Mouse (Mus musculus) liver, postnatal 0 days (tissue): ENCODE results near the gene Srsf1. TPM values are rescaled to one million over a fixed set of nuclear protein-coding genes. Genes with fewer than 3 reads are reported as not detected.

Experiments
- ATAC-seq: fragments of 200-750 bp; cut with Nextera tagmentation; 2 replicates; pipeline ENCODE4 v1.8.0; 2017; ENCODE audit warnings: mild to moderate bottlenecking, moderate library complexity
- DNase-seq: peaks from one replicate; pipeline ENCODE4 v3.0.0-alpha.2; 2016
- H3K27ac ChIP-seq: fragments of 300-500 bp; sonication (generic); 2 replicates; pipeline ENCODE4 v1.5.1; 2014; ENCODE audit warnings: antibody characterized with exemption, moderate library complexity, mild to moderate bottlenecking, low read depth
- H3K27me3 ChIP-seq: fragments of 300-500 bp; sonication (generic); 2 replicates; pipeline ENCODE4 v1.6.1; 2014; ENCODE audit warnings: low read length, control low read depth, mixed read lengths; ENCODE audit not compliant: insufficient read depth
- H3K36me3 ChIP-seq: fragments of 300-500 bp; sonication (generic); replicated peaks from 2 replicates; pipeline ENCODE4 v1.6.1; 2014; ENCODE audit warnings: mild to moderate bottlenecking, control low read depth, low read length, moderate library complexity, mixed read lengths; ENCODE audit not compliant: insufficient read depth
- H3K4me1 ChIP-seq: fragments of 300-500 bp; sonication (generic); 2 replicates; pipeline ENCODE4 v1.6.1; 2014; ENCODE audit warnings: antibody characterized with exemption, mild to moderate bottlenecking, control low read depth; ENCODE audit not compliant: insufficient read depth
- H3K4me2 ChIP-seq: fragments of 300-500 bp; sonication (generic); 2 replicates; pipeline ENCODE4 v1.6.1; 2014; ENCODE audit warnings: low read depth, mild to moderate bottlenecking, low read length, moderate library complexity, mixed read lengths
- H3K4me3 ChIP-seq: fragments of 300-500 bp; sonication (generic); 2 replicates; pipeline ENCODE4 v1.5.1; 2014; ENCODE audit warnings: low read depth, low read length
- H3K9ac ChIP-seq: fragments of 300-500 bp; sonication (generic); replicated peaks from 2 replicates; pipeline ENCODE4 v1.6.1; 2014; ENCODE audit warnings: mild to moderate bottlenecking, moderate library complexity
- H3K9me3 ChIP-seq: fragments of 300-500 bp; sonication (generic); 2 replicates; pipeline ENCODE4 v1.6.1; 2016; ENCODE audit warnings: mild to moderate bottlenecking, control low read depth, low read length, mixed read lengths
- CTCF ChIP-seq: sonication (generic); IDR thresholded peaks from 2 replicates; pipeline ENCODE4 v1.5.1; 2016; ENCODE audit warnings: antibody characterized with exemption, low read depth
- EP300 ChIP-seq: IDR thresholded peaks from 2 replicates; pipeline ENCODE4 v1.6.1; 2016; ENCODE audit warnings: antibody characterized with exemption, low read depth, mild to moderate bottlenecking
- WGBS: fragments of 180-500 bp; shearing (Covaris S2); extraction: QIAGEN DNeasy Blood & Tissue Kit; methylation state at CpG from one replicate; pipeline ENCODE4 v1.1.7; 2014; ENCODE audit not compliant: insufficient replicate concordance; 5-methylcytosine and 5-hydroxymethylcytosine counted together
- polyA plus RNA-seq: library from polyadenylated mRNA; unstranded; fragments of >200 nt; fragmentation: Nextera tagmentation; extraction: Ambion mirVana; gene quantifications from 2 replicates; pipeline ENCODE4 v1.2.1, GENCODE M21; 2015

The Srsf1 gene
- polyA plus RNA-seq, 1 experiment from 2014 or later: 58.6 TPM

DNA sequence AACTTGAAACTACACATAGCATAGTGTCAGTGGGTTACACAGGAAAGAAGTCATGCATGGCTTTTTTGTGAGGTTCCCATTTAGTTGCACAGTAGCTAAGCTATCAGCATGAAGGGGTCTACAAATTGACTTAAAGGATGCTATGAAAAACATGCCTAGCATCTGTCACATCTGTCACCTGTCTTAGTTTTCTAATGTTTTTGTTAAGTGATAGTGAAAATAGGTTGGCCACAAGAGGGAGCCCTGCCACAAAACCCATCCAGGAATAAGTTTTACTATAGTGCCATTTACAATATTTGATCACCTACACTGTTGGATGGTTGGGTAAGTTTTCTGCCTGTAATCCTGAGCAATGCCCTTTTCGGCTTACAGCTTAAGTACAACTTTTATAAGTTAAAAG, 7.4 kb downstream of the Srsf1 start:
- Histone ChIP-seq H3K4me2 (no peak overlapping the region), H3K4me3 (no peak overlapping the region), H3K27me3 (no peaks in the 10 kb centered on the region), H3K9ac (no peak overlapping the region), H3K4me1 (peaks cover 8% of the 10 kb centered on the region), H3K36me3 (peaks cover 27% of the 10 kb centered on the region), H3K27ac (no peak overlapping the region), H3K9me3 (no peaks in the 10 kb centered on the region)
- WGBS: 57% methylated on average over 1 of the region's 1 CpGs
- TF ChIP-seq EP300 (no peak), CTCF (peak; percentile 79)
- DNase-seq (peak; percentile 56), ATAC-seq (no peak)

DNA sequence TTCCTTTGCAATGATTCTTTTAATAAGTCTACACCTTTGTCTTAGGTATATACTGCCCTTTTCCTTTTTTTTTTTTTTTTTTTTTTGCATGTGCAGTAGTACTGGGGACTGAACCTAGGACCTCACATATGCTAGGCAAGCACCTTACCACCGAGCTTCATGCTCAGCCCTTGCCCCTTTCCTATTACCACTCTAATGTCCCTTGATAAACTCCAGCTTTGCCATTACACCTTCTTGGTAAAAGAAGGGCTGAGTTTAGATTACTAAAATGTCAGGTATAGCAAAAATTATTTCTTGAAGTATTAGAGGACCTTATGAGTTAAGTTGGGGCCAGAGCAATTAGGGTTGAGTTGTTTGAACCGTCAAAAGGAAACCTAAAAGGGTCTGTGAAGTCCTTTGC, 8.6 kb downstream of the Srsf1 start:
- TF ChIP-seq CTCF (no peak), EP300 (no peak)
- H3K27ac ChIP-seq: no peak overlapping the region
- peaks cover 16% of the 10 kb centered on the region for H3K36me3 ChIP-seq
- no peak overlapping the region for H3K9ac ChIP-seq
- no peaks in the 10 kb centered on the region for H3K27me3 ChIP-seq
- no peak overlapping the region for H3K4me3 ChIP-seq
- DNase-seq: no peak
- ATAC-seq: no peak
- H3K4me2 ChIP-seq: no peak overlapping the region
- 81% methylated on average over 2 of the region's 2 CpGs for WGBS
- H3K4me1 ChIP-seq: 0 out of 2 replicates have a peak, but pooled peaks cover 1% of the 10 kb centered on the region
- H3K9me3 ChIP-seq: no peaks in the 10 kb centered on the region

DNA sequence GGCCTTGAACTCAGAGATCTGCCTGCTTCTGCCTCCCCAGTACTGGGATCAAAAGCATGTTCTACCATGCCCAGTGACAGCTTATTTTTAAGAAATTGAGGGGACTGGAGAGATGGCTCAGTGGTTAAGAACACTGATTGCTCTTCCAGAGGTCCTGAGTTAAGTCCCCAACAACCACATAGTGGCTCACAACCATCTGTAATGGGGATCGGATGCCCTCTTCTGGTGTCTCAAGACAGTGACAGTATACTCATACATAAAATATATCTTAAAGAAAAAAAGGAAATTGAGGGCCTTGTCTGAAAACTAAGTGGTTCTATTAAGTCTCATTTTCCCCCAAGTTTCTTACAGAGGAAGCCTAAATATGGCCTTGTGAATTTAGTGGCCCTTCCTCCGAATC, 10.6 kb downstream of the Srsf1 start:
- Histone ChIP-seq H3K9me3 (no peaks in the 10 kb centered on the region), H3K27me3 (no peaks in the 10 kb centered on the region), H3K9ac (no peak overlapping the region), H3K4me1 (no peaks in the 10 kb centered on the region), H3K4me2 (no peak overlapping the region), H3K4me3 (no peak overlapping the region), H3K36me3 (peaks cover 5% of the 10 kb centered on the region), H3K27ac (no peak overlapping the region)
- DNase-seq (no peak), ATAC-seq (no peak)
- peak; percentile 19; the same call in 1 of the 2 replicates for TF ChIP-seq CTCF
- TF ChIP-seq EP300: no peak
- 72% methylated on average over 2 of the region's 2 CpGs for WGBS

DNA sequence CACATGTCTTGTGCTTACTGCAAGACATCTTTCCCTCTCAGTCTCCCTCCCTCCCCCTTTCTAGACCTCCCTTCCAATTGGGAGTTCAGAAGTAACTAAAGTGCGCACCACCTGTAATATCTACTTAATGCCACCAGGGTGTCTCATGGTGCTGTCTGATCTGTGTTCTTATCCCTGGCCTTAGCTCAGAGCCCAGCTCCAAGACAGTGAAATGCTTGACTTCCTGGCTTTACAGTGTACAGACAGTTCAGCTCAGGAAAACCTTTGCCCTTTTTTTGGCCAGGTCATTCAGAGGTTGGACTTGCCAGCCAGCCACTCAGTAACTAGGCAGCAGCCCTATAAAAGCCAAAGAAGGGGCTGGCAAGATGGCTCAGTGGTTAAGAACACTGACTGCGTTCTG, 12.0 kb downstream of the Srsf1 start:
- 46% methylated on average over 2 of the region's 2 CpGs for WGBS
- Histone ChIP-seq H3K4me1 (no peaks in the 10 kb centered on the region), H3K9me3 (no peaks in the 10 kb centered on the region), H3K9ac (no peak overlapping the region), H3K27ac (no peak overlapping the region), H3K36me3 (no peaks in the 10 kb centered on the region; the same call in 1 of the 2 replicates), H3K4me2 (no peak overlapping the region), H3K27me3 (no peaks in the 10 kb centered on the region), H3K4me3 (no peak overlapping the region)
- TF ChIP-seq CTCF (peak; percentile 88), EP300 (no peak)
- peak; percentile 72 for ATAC-seq
- DNase-seq: no peak

DNA sequence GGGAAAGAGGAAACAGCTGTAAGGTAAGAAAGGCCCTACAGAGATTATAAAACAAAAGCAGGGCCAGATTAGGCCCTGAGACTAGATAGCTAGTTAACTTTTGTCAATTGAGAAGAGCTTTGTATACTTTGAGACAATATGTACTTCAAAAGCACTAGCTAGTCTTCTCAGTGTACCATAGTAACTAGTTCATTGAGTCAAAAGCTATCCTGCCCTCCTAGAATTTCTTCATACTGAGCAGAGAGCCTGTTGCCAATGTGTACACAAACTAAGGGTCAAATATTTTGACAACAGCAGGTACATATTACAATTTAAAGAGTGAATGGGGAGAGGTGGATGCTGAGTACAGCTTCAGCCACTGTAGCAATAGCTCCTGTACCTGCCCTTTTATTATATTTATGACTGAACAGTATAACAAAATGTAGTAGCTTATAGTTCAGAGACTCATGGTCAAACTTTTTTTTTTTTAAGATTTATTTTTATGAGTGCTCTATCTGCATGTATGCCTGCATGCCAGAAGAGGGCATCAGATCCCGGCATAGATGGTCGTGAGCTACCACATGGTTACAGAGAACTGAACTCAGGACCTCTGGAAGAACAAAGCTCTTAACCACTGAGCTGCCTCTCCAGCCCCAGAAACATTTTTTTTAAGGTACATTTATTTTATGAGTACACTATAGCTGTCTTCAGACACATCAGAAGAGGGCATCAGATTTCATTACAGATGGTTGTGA, 14.9 kb downstream of the Srsf1 start:
- Histone ChIP-seq H3K27ac (no peak overlapping the region), H3K9ac (no peak overlapping the region), H3K4me1 (no peaks in the 10 kb centered on the region; the same call in 1 of the 2 replicates), H3K36me3 (no peaks in the 10 kb centered on the region), H3K27me3 (no peaks in the 10 kb centered on the region), H3K4me2 (no peak overlapping the region), H3K9me3 (no peaks in the 10 kb centered on the region), H3K4me3 (no peak overlapping the region)
- no peak for DNase-seq
- TF ChIP-seq CTCF (peak; percentile 41), EP300 (no peak)
- WGBS: 59% methylated on average over 2 of the region's 2 CpGs
- peak; percentile 70 for ATAC-seq

DNA sequence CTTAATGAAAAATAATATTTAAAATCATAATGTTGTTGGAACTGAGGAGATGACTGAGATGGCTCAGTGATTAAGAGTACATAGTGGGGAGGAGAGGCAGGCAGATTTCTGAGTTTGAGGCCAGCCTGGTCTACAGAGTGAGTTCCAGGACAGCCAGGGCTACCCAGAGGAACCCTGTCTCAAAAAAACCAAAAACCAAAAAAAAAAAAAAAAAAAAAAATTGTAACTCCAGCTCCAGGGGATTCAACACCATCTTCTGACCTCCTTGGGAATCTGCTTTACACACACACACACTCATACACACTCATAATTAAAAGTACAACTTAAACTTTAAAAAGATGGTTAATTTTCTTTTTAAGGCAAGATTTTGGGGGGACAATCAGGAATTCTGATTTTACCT, 18.6 kb downstream of the Srsf1 start:
- H3K4me2 ChIP-seq: no peak overlapping the region
- peaks cover 17% of the 10 kb centered on the region for H3K4me1 ChIP-seq
- no peak for DNase-seq
- no peak for ATAC-seq
- no peaks in the 10 kb centered on the region for H3K36me3 ChIP-seq
- H3K4me3 ChIP-seq: no peak overlapping the region
- no peak for TF ChIP-seq EP300
- TF ChIP-seq CTCF: no peak
- no peaks in the 10 kb centered on the region for H3K27me3 ChIP-seq
- no peaks in the 10 kb centered on the region for H3K9me3 ChIP-seq
- H3K9ac ChIP-seq: no peak overlapping the region
- H3K27ac ChIP-seq: no peak overlapping the region
